Mouse (Mus musculus) cerebellum, adult (tissue): Measurements from ENCODE around the gene Upp2.

ENCODE experiments used
- ATAC-seq: cut with Nextera tagmentation; 2 replicates; pipeline ENCODE4 v1.9.2; 2017; ENCODE audit warnings: mild to moderate bottlenecking, moderate library complexity, mixed read lengths; ENCODE audit not compliant: insufficient number of reproducible peaks, low FRiP score, low TSS enrichment

Gene Upp2

GRCm38 (mm10) chr2:58741213-58741612, 174.1 kb downstream of the Upp2 start:
- no peak for ATAC-seq

- ATAC-seq: no peak
These were observed 174.9 kb downstream of the Upp2 start for GRCm38 (mm10) chr2:58742026-58742425.

GRCm38 (mm10) chr2:58743446-58743845, 176.3 kb downstream of the Upp2 start:
- ATAC-seq: no peak

GRCm38 (mm10) chr2:58747483-58748229, 180.6 kb downstream of the Upp2 start:
- no peak for ATAC-seq

GRCm38 (mm10) chr2:58748296-58748695, 181.2 kb downstream of the Upp2 start:
- no peak for ATAC-seq

GRCm38 (mm10) chr2:58752891-58753290, 185.8 kb downstream of the Upp2 start:
- ATAC-seq: no peak

GRCm38 (mm10) chr2:58754736-58755135, 187.6 kb downstream of the Upp2 start:
- no peak for ATAC-seq

GRCm38 (mm10) chr2:58758081-58758480, 191.0 kb downstream of the Upp2 start:
- no peak for ATAC-seq

GRCm38 (mm10) chr2:58759676-58760075, 192.6 kb downstream of the Upp2 start:
- no peak for ATAC-seq

- ATAC-seq: no peak
These were observed 198.0 kb downstream of the Upp2 start for GRCm38 (mm10) chr2:58765141-58765540.

- ATAC-seq: no peak
These were observed 206.7 kb downstream of the Upp2 start for GRCm38 (mm10) chr2:58773833-58774232.

- no peak for ATAC-seq
These were observed 211.9 kb downstream of the Upp2 start for GRCm38 (mm10) chr2:58778986-58779495.

- peak; percentile 88 for ATAC-seq
These were observed 216.4 kb downstream of the Upp2 start for GRCm38 (mm10) chr2:58783526-58783925.

- no peak for ATAC-seq
These were observed 219.1 kb downstream of the Upp2 start for GRCm38 (mm10) chr2:58786177-58786576.

GRCm38 (mm10) chr2:58786681-58787080, 219.6 kb downstream of the Upp2 start:
- ATAC-seq: no peak

GRCm38 (mm10) chr2:58787360-58787759, 220.3 kb downstream of the Upp2 start:
- ATAC-seq: no peak

- no peak for ATAC-seq
These were observed 222.8 kb downstream of the Upp2 start for GRCm38 (mm10) chr2:58789934-58790333.

GRCm38 (mm10) chr2:58790361-58790760, 223.3 kb downstream of the Upp2 start:
- ATAC-seq: no peak

GRCm38 (mm10) chr2:58794489-58794888, 227.4 kb downstream of the Upp2 start:
- ATAC-seq: no peak

- no peak for ATAC-seq
These were observed 228.3 kb downstream of the Upp2 start for GRCm38 (mm10) chr2:58795432-58795831.

GRCm38 (mm10) chr2:58797506-58797905, 230.4 kb downstream of the Upp2 start:
- no peak for ATAC-seq

- peak; percentile 29; the same call in 1 of the 2 replicates for ATAC-seq
These were observed 232.0 kb downstream of the Upp2 start for GRCm38 (mm10) chr2:58799126-58799525.
